Mouse (Mus musculus) small intestine, adult 2 months (tissue): Measurements from ENCODE around the gene Gm4792.

Source experiments
- CTCF ChIP-seq: fragments of 200-500 bp; IDR thresholded peaks from 2 replicates; pipeline ENCODE4 v1.5.1; 2012; ENCODE audit warnings: low read depth, mild to moderate bottlenecking, control low read depth, inconsistent platforms, low read length, moderate library complexity, mixed read lengths; ENCODE audit not compliant: insufficient replicate concordance, insufficient read length; ENCODE audit errors: extremely low read depth
- POLR2A ChIP-seq: fragments of 200-500 bp; IDR thresholded peaks from 2 replicates; pipeline ENCODE4 v1.6.1; 2012; ENCODE audit warnings: low read depth, mild to moderate bottlenecking, control low read depth, inconsistent platforms, low read length, moderate library complexity

GRCm38 (mm10) chr10:94276511-94276910 is 22.0 kb downstream of the Gm4792 start:
- no peak for TF ChIP-seq CTCF
- TF ChIP-seq POLR2A = no peak
